Mouse (Mus musculus) forebrain, embryonic 16.5 days (tissue): Measurements from ENCODE around the gene Tspan9. TPM values are rescaled to one million over a fixed set of nuclear protein-coding genes. Genes with fewer than 3 reads are reported as not detected.

ENCODE experiments used
- ATAC-seq: fragments of 200-750 bp; cut with Nextera tagmentation; 2 replicates; pipeline ENCODE4 v1.8.0; 2017; ENCODE audit warnings: mild to moderate bottlenecking, moderate library complexity
- H3K27ac ChIP-seq: fragments of 300-500 bp; sonication (generic); 2 replicates; pipeline ENCODE4 v1.5.1; 2014; ENCODE audit warnings: low read length, control low read depth
- H3K27me3 ChIP-seq: fragments of 300-500 bp; sonication (generic); replicated peaks from 2 replicates; pipeline ENCODE4 v1.6.1; 2014; ENCODE audit warnings: low read length; ENCODE audit not compliant: control insufficient read depth, insufficient read depth
- H3K36me3 ChIP-seq: fragments of 300-500 bp; sonication (generic); 2 replicates; pipeline ENCODE4 v1.6.1; 2014; ENCODE audit not compliant: control insufficient read depth, insufficient read depth
- H3K4me1 ChIP-seq: fragments of 300-500 bp; sonication (generic); replicated peaks from 2 replicates; pipeline ENCODE4 v1.6.1; 2014; ENCODE audit warnings: low read length; ENCODE audit not compliant: control insufficient read depth, insufficient read depth
- H3K4me2 ChIP-seq: fragments of 300-500 bp; sonication (generic); 2 replicates; pipeline ENCODE4 v1.6.1; 2014; ENCODE audit warnings: mild to moderate bottlenecking, low read length, control low read depth
- H3K4me3 ChIP-seq: fragments of 300-500 bp; sonication (generic); replicated peaks from 2 replicates; pipeline ENCODE4 v1.5.1; 2014; ENCODE audit warnings: mild to moderate bottlenecking, low read length, control low read depth
- H3K9ac ChIP-seq: fragments of 300-500 bp; sonication (generic); replicated peaks from 2 replicates; pipeline ENCODE4 v1.6.1; 2014; ENCODE audit warnings: low read depth, low read length, control low read depth
- H3K9me3 ChIP-seq: fragments of 300-500 bp; sonication (generic); 2 replicates; pipeline ENCODE4 v1.6.1; 2016; ENCODE audit warnings: low read length; ENCODE audit not compliant: control insufficient read depth
- WGBS: fragments of 180-500 bp; shearing (Covaris S2); extraction: QIAGEN DNeasy Blood & Tissue Kit; methylation state at CpG from one replicate; pipeline ENCODE4 v1.1.7; 2014; 5-methylcytosine and 5-hydroxymethylcytosine counted together
- polyA plus RNA-seq: library from polyadenylated mRNA; unstranded; fragments of >200 nt; fragmentation: Nextera tagmentation; extraction: Ambion mirVana; gene quantifications from 2 replicates; pipeline ENCODE4 v1.2.1, GENCODE M21; 2015

The Tspan9 gene
- polyA plus RNA-seq, 1 experiment from 2014 or later: 57.4 TPM

GRCm38 (mm10) chr6:128099871-128100270 lies 43.5 kb downstream of the Tspan9 start:
- peak overlapping the region; percentile 64 for H3K27ac ChIP-seq

GRCm38 (mm10) chr6:128099190-128099589 lies 44.2 kb downstream of the Tspan9 start:
- H3K27me3 ChIP-seq: no peaks in the 10 kb centered on the region
- 31% methylated on average over 9 of the region's 9 CpGs for WGBS
- H3K36me3 ChIP-seq: no peaks in the 10 kb centered on the region
- H3K27ac ChIP-seq: peak overlapping the region; percentile 64; the same call in 1 of the 2 replicates
- H3K4me3 ChIP-seq: no peak overlapping the region
- peak; percentile 23; the same call in 1 of the 2 replicates for ATAC-seq
- H3K9ac ChIP-seq: no peak overlapping the region
- no peaks in the 10 kb centered on the region for H3K9me3 ChIP-seq
- H3K4me2 ChIP-seq: peak overlapping the region; percentile 13; the same call in 1 of the 2 replicates
- H3K4me1 ChIP-seq: peaks cover 22% of the 10 kb centered on the region

More at GRCm38 (mm10) chr6:128099871-128100270, 43.5 kb downstream of the Tspan9 start:
- H3K9ac ChIP-seq: no peak overlapping the region
- H3K4me2 ChIP-seq: no peak overlapping the region
- 77% methylated on average over 5 of the region's 5 CpGs for WGBS
- no peaks in the 10 kb centered on the region for H3K36me3 ChIP-seq
- ATAC-seq: 0 out of 2 replicates have a peak, but pooled peaks have one; percentile 3
- H3K27me3 ChIP-seq: no peaks in the 10 kb centered on the region
- peaks cover 22% of the 10 kb centered on the region for H3K4me1 ChIP-seq
- no peak overlapping the region for H3K4me3 ChIP-seq
- no peaks in the 10 kb centered on the region for H3K9me3 ChIP-seq

GRCm38 (mm10) chr6:128096521-128096920 lies 46.9 kb downstream of the Tspan9 start:
- ATAC-seq: no peak
- Histone ChIP-seq H3K27me3 (no peaks in the 10 kb centered on the region), H3K27ac (no peak overlapping the region), H3K4me3 (no peak overlapping the region), H3K4me1 (peaks cover 22% of the 10 kb centered on the region), H3K36me3 (no peaks in the 10 kb centered on the region), H3K9me3 (no peaks in the 10 kb centered on the region), H3K4me2 (no peak overlapping the region), H3K9ac (no peak overlapping the region)
- WGBS: 78% methylated on average over 7 of the region's 7 CpGs

- Histone ChIP-seq H3K27ac (no peak overlapping the region), H3K4me2 (no peak overlapping the region), H3K36me3 (no peaks in the 10 kb centered on the region), H3K27me3 (no peaks in the 10 kb centered on the region), H3K4me3 (no peak overlapping the region), H3K9me3 (no peaks in the 10 kb centered on the region), H3K9ac (no peak overlapping the region), H3K4me1 (peaks cover 22% of the 10 kb centered on the region)
- WGBS: 73% methylated on average over 8 of the region's 8 CpGs
- ATAC-seq: no peak
Observed at GRCm38 (mm10) chr6:128095906-128096305, 47.5 kb downstream of the Tspan9 start.

- 70% methylated on average over 10 of the region's 10 CpGs for WGBS
Observed at GRCm38 (mm10) chr6:128095131-128095530, 48.3 kb downstream of the Tspan9 start.

GRCm38 (mm10) chr6:128093856-128094628 lies 49.4 kb downstream of the Tspan9 start:
- H3K27ac ChIP-seq: no peak overlapping the region
- no peak overlapping the region for H3K9ac ChIP-seq
- H3K9me3 ChIP-seq: no peaks in the 10 kb centered on the region
- H3K36me3 ChIP-seq: no peaks in the 10 kb centered on the region
- WGBS: 75% methylated on average over 15 of the region's 15 CpGs
- H3K4me3 ChIP-seq: no peak overlapping the region
- H3K4me1 ChIP-seq: peaks cover 27% of the 10 kb centered on the region
- H3K4me2 ChIP-seq: no peak overlapping the region
- no peaks in the 10 kb centered on the region for H3K27me3 ChIP-seq
- ATAC-seq: no peak

More at GRCm38 (mm10) chr6:128095131-128095530, 48.3 kb downstream of the Tspan9 start:
- H3K4me2 ChIP-seq: no peak overlapping the region
- ATAC-seq: peak; percentile 10; the same call in 1 of the 2 replicates
- no peaks in the 10 kb centered on the region for H3K27me3 ChIP-seq
- H3K36me3 ChIP-seq: no peaks in the 10 kb centered on the region
- H3K27ac ChIP-seq: no peak overlapping the region
- peaks cover 23% of the 10 kb centered on the region for H3K4me1 ChIP-seq
- no peaks in the 10 kb centered on the region for H3K9me3 ChIP-seq
- H3K9ac ChIP-seq: no peak overlapping the region
- H3K4me3 ChIP-seq: no peak overlapping the region

GRCm38 (mm10) chr6:128092621-128093020 lies 50.8 kb downstream of the Tspan9 start:
- Histone ChIP-seq H3K27ac (no peak overlapping the region), H3K4me3 (no peak overlapping the region), H3K9me3 (no peaks in the 10 kb centered on the region), H3K36me3 (no peaks in the 10 kb centered on the region), H3K9ac (no peak overlapping the region), H3K27me3 (no peaks in the 10 kb centered on the region), H3K4me1 (peaks cover 29% of the 10 kb centered on the region), H3K4me2 (no peak overlapping the region)
- 94% methylated on average over 5 of the region's 5 CpGs for WGBS
- ATAC-seq: no peak

- no peak overlapping the region for H3K27ac ChIP-seq
- no peak overlapping the region for H3K4me3 ChIP-seq
- H3K9ac ChIP-seq: no peak overlapping the region
- 86% methylated on average over 4 of the region's 4 CpGs for WGBS
- ATAC-seq: no peak
- H3K4me1 ChIP-seq: peaks cover 29% of the 10 kb centered on the region
- H3K27me3 ChIP-seq: no peaks in the 10 kb centered on the region
- no peak overlapping the region for H3K4me2 ChIP-seq
- H3K9me3 ChIP-seq: no peaks in the 10 kb centered on the region
- no peaks in the 10 kb centered on the region for H3K36me3 ChIP-seq
Observed at GRCm38 (mm10) chr6:128091833-128092166, 51.6 kb downstream of the Tspan9 start.

- no peak overlapping the region for H3K4me3 ChIP-seq
- H3K4me1 ChIP-seq: peaks cover 27% of the 10 kb centered on the region
- peak; percentile 41 for ATAC-seq
- WGBS: 35% methylated on average over 6 of the region's 6 CpGs
- no peak overlapping the region for H3K27ac ChIP-seq
- H3K27me3 ChIP-seq: no peaks in the 10 kb centered on the region
- no peak overlapping the region for H3K4me2 ChIP-seq
- no peak overlapping the region for H3K9ac ChIP-seq
- H3K36me3 ChIP-seq: no peaks in the 10 kb centered on the region
- H3K9me3 ChIP-seq: no peaks in the 10 kb centered on the region
Observed at GRCm38 (mm10) chr6:128090985-128091832, 52.2 kb downstream of the Tspan9 start.
